Mouse (Mus musculus) lung, embryonic 14.5 days (tissue): ENCODE data around the gene Gatd1. TPM values are rescaled to one million over a fixed set of nuclear protein-coding genes. Genes with fewer than 3 reads are reported as not detected.

Source experiments
- ATAC-seq: fragments of 200-750 bp; cut with Nextera tagmentation; 2 replicates; pipeline ENCODE4 v1.8.0; 2017; ENCODE audit warnings: mild to moderate bottlenecking, moderate TSS enrichment, moderate library complexity; ENCODE audit not compliant: insufficient read depth
- DNase-seq: peaks from one replicate; pipeline ENCODE4 v3.0.0-alpha.2; 2015
- H3K27ac ChIP-seq: fragments of 300-500 bp; sonication (generic); 2 replicates; pipeline ENCODE4 v1.5.1; 2014; ENCODE audit warnings: low read depth, mild to moderate bottlenecking, moderate library complexity
- H3K27me3 ChIP-seq: fragments of 300-500 bp; sonication (generic); 2 replicates; pipeline ENCODE4 v1.6.1; 2014; ENCODE audit warnings: low read length, control low read depth; ENCODE audit not compliant: insufficient read depth
- H3K36me3 ChIP-seq: fragments of 300-500 bp; sonication (generic); 2 replicates; pipeline ENCODE4 v1.6.1; 2014; ENCODE audit warnings: control low read depth; ENCODE audit not compliant: insufficient read depth
- H3K4me1 ChIP-seq: fragments of 300-500 bp; sonication (generic); 2 replicates; pipeline ENCODE4 v1.6.1; 2014; ENCODE audit warnings: antibody characterized with exemption, control low read depth; ENCODE audit not compliant: insufficient read depth
- H3K4me2 ChIP-seq: fragments of 300-500 bp; sonication (generic); 2 replicates; pipeline ENCODE4 v1.6.1; 2014; ENCODE audit warnings: mild to moderate bottlenecking
- H3K4me3 ChIP-seq: fragments of 300-500 bp; sonication (generic); 2 replicates; pipeline ENCODE4 v1.5.1; 2014; ENCODE audit warnings: low read depth, low read length
- H3K9ac ChIP-seq: fragments of 300-500 bp; sonication (generic); 2 replicates; pipeline ENCODE4 v1.6.1; 2014
- H3K9me3 ChIP-seq: fragments of 300-500 bp; sonication (generic); 2 replicates; pipeline ENCODE4 v1.6.1; 2016; ENCODE audit warnings: low read depth, low read length, control low read depth
- CTCF ChIP-seq: IDR thresholded peaks from 2 replicates; pipeline ENCODE4 v1.5.1; 2016; ENCODE audit warnings: antibody characterized with exemption, low read depth
- WGBS: fragments of 180-500 bp; shearing (Covaris S2); extraction: QIAGEN DNeasy Blood & Tissue Kit; methylation state at CpG from one replicate; pipeline ENCODE4 v1.1.7; 2014; 5-methylcytosine and 5-hydroxymethylcytosine counted together
- polyA plus RNA-seq: library from polyadenylated mRNA; unstranded; fragments of >200 nt; fragmentation: Nextera tagmentation; extraction: Ambion mirVana; gene quantifications from 2 replicates; pipeline ENCODE4 v1.2.1, GENCODE M21; 2014

Gene Gatd1
- polyA plus RNA-seq, 1 experiment from 2014 or later, result 48.5 TPM

DNA sequence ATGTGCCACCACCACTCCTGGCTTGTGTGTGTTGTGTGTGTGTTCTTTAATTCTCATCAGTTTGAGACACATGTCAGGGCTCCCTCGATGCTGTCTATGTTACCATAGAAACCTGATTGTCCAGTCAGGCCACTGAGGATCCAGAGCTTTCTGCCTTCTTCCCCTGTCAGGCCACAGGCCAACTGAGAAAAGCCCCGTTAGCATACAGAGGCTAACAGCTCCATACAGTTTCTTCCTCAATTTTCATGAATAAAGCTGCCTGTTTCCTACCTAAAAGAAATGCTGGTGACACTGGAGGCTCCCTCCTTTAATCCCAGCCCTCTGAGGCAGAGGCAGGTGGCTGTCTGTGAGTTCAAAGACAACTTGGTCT, 22.6 kb upstream of the Gatd1 start:
- H3K9me3 ChIP-seq, result no peaks in the 10 kb centered on the region
- peak overlapping the region; percentile 96 for H3K4me2 ChIP-seq
- ATAC-seq (no peak), DNase-seq (no peak)
- no peaks in the 10 kb centered on the region for H3K27me3 ChIP-seq
- peak overlapping the region; percentile 76; the same call in 1 of the 2 replicates for H3K9ac ChIP-seq
- H3K4me1 ChIP-seq, result peaks cover 20% of the 10 kb centered on the region; the same call in 1 of the 2 replicates
- H3K27ac ChIP-seq, result no peak overlapping the region
- WGBS, result 38% methylated on average over 2 of the region's 2 CpGs
- peak overlapping the region; percentile 70 for H3K4me3 ChIP-seq
- H3K36me3 ChIP-seq, result peaks cover 50% of the 10 kb centered on the region
- TF ChIP-seq CTCF, result no peak

DNA sequence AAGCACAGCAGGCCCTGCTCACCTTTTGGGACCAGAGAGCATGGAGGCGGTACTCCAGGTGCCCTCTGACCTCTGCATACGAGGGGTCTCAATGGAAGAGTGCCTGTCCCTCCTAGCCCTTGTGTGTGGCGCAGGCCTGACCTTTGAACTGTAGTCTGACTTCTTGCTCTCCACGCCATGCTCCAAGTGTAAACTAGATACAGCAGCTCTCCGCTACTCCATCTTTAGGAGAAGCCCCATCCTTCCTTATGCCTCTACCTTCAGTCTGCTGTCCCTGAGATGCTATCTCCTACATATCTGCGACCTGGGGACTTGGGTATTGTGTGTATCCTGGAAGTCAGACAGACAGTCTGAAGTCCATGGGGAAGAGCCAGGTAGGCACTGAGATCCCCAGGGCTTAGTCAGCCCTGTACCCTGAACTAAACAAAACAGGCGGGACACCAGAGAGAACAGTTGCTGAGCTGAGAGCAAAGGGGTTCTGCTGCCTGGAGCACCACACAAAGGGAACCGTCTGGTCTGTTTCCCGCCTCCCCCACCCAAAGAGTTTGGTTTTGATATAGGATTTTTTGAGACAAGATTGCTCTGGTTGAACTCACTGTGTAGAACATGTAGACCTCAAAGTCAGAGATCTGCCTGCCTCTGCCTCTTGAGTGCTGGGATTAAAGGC, 22.1 kb upstream of the Gatd1 start:
- peaks cover 55% of the 10 kb centered on the region for H3K36me3 ChIP-seq
- no peaks in the 10 kb centered on the region for H3K27me3 ChIP-seq
- H3K27ac ChIP-seq, result no peak overlapping the region
- ATAC-seq, result no peak
- no peak overlapping the region for H3K9ac ChIP-seq
- no peaks in the 10 kb centered on the region for H3K9me3 ChIP-seq
- DNase-seq, result no peak
- peaks cover 20% of the 10 kb centered on the region; the same call in 1 of the 2 replicates for H3K4me1 ChIP-seq
- H3K4me3 ChIP-seq, result peak overlapping the region; percentile 70; the same call in 1 of the 2 replicates
- 79% methylated on average over 9 of the region's 9 CpGs for WGBS
- H3K4me2 ChIP-seq, result peak overlapping the region; percentile 96
- TF ChIP-seq CTCF, result no peak

DNA sequence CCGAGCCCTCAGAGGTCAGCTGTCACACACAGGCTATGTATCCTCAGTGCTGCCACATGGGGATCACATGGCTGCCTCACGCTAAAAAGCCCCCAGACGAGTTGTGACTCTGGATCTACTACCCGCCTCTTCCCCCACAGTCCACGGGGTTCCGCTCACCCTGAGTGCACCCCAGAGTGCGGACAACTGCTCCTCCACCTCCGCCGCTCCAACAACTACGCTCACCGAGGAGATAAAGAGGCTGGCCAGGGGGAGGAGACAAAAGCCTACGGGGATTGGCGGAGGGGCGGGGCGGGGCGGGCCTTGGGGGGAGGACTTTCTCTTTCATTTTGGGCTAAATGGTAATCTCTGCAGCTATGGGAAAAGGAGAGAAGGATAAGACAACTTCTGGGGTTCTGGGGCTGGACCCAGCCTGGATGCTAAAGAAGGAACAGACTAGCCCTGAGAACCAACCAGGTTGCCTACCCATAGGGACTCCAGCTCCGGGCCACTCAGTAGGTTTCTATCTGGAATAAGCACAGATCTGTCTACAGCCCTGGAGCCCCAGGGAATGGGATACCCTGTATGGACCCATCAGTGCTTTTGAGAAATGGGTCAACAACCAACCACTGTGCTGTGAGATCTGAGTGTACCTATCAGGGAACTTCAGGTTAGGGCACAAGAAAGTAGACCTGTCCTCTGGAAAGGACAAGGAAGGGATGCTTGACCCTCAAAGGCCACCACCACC, 21.4 kb upstream of the Gatd1 start:
- H3K9ac ChIP-seq, result peak overlapping the region; percentile 51
- peaks cover 20% of the 10 kb centered on the region; the same call in 1 of the 2 replicates for H3K4me1 ChIP-seq
- H3K9me3 ChIP-seq, result no peaks in the 10 kb centered on the region
- H3K27ac ChIP-seq, result no peak overlapping the region
- no peaks in the 10 kb centered on the region for H3K27me3 ChIP-seq
- H3K36me3 ChIP-seq, result peaks cover 56% of the 10 kb centered on the region
- no peak for TF ChIP-seq CTCF
- ATAC-seq (peak; percentile 26), DNase-seq (peak; percentile 73)
- peak overlapping the region; percentile 70 for H3K4me2 ChIP-seq
- H3K4me3 ChIP-seq, result peak overlapping the region; percentile 37
- WGBS, result 4% methylated on average over 17 of the region's 17 CpGs

DNA sequence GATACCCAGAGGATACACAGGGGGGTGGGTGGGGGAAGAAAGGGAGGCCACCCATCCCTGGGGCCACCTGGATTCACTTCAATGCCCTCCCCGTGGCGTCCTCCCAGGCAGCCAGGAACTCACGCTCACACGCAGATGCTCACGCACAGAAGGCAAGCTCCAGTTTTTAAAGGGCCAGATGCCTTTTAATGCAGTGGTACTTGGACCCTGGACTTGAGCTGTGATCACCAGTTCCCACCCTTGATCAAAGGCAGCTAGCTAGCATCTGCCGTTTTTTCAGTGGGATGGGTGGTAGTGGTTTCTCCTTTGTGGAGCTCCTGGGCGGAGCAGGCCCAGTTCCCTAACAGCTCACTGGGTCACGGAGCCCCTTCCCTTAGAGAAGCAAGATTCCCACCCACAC, 20.5 kb upstream of the Gatd1 start:
- H3K4me1 ChIP-seq, result peaks cover 20% of the 10 kb centered on the region; the same call in 1 of the 2 replicates
- H3K9ac ChIP-seq, result peak overlapping the region; percentile 51
- H3K27ac ChIP-seq, result no peak overlapping the region; the same call in 1 of the 2 replicates
- TF ChIP-seq CTCF, result no peak
- 13% methylated on average over 8 of the region's 8 CpGs for WGBS
- peak; percentile 72 for DNase-seq
- peaks cover 50% of the 10 kb centered on the region for H3K36me3 ChIP-seq
- no peak for ATAC-seq
- peak overlapping the region; percentile 37 for H3K4me3 ChIP-seq
- no peaks in the 10 kb centered on the region for H3K27me3 ChIP-seq
- no peaks in the 10 kb centered on the region for H3K9me3 ChIP-seq
- peak overlapping the region; percentile 70 for H3K4me2 ChIP-seq

DNA sequence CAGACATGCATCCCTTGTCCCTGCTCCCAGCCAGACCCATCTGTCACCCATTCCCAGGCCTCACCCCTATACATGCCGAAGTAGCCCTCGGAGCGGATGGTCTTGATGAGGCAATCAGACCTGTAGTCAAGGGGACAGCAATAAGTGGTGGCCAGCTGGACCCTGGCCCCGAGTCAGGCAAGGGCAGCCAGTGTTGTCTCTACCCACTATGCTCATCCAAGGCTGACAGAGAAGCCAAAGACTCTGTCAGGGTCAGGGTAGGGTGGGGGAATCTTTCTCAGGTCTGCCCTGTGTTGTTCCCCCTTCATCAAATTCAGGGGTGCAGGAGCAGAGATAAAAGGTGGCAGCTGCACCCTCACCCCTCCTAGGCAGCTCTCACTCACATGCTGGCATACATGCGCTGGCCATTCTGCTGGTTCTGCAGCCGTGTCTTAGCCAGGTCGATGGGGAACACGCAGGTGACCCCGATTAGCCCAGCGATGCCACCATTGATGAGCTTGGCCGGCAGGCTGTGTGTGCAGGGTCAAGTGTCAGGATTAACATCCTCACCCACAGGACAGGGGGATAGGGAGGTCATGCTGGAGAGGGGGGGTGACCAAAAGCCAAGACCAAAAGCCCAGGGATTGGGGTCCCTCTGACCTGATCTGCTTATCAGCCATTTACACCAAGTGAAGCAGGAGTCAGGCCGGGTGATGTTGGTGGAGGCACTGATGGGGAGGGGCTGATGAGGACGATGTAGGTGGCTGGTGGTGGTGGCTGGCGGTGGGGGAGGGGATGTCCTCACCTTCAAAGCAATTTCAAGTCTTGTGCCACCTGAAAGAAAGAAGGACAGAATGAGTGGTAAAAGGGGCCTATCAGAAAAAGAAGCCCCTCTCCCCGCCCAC, 19.8 kb upstream of the Gatd1 start:
- peak overlapping the region; percentile 70 for H3K4me2 ChIP-seq
- H3K9ac ChIP-seq, result peak overlapping the region; percentile 51
- peak overlapping the region; percentile 37 for H3K4me3 ChIP-seq
- H3K36me3 ChIP-seq, result peaks cover 42% of the 10 kb centered on the region
- no peak for TF ChIP-seq CTCF
- DNase-seq (no peak), ATAC-seq (no peak)
- H3K27me3 ChIP-seq, result no peaks in the 10 kb centered on the region
- H3K27ac ChIP-seq, result no peak overlapping the region
- H3K4me1 ChIP-seq, result peaks cover 20% of the 10 kb centered on the region; the same call in 1 of the 2 replicates
- WGBS, result 66% methylated on average over 15 of the region's 15 CpGs
- no peaks in the 10 kb centered on the region for H3K9me3 ChIP-seq

DNA sequence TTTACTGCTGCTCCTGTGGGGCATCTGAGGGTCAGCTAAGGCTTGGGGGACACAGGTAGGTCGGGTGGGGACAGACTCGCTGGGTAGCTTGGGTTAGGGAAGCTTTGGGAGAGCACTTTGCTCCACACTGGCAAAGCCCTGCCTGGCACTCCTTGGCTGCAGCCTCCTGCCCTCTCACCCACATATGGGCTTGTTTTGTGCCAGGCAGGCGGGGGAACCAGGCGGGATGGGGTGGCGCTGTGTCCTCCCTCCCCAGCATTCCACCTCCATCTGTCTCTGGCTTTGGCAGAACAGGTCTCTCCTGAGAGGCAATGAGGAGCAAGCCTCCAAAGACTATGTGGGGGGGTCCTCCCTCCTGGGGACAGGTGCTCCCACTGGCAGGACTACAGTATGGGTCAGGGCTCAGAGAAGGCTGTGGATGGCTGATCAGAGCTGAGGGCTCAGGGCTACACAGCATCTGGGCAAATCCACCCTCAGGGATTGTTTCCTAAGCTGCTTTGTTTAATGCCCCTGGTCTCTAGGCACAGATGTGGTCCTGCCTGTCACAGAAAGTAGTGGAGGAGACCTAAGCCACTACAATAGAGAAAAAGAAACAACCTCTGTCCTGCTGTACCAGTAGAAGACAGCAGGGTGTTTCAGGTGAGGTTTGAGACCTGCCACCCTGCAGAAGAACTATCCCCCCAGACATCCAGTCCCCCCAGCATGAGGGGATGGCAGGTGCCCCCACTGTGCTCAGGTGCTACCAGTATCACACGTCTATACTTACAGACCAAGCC, 19.0 kb upstream of the Gatd1 start:
- Histone ChIP-seq H3K27ac (no peak overlapping the region), H3K9ac (no peak overlapping the region), H3K4me3 (no peak overlapping the region), H3K27me3 (no peaks in the 10 kb centered on the region), H3K4me2 (no peak overlapping the region), H3K9me3 (no peaks in the 10 kb centered on the region), H3K4me1 (peaks cover 20% of the 10 kb centered on the region; the same call in 1 of the 2 replicates), H3K36me3 (peaks cover 35% of the 10 kb centered on the region)
- 91% methylated on average over 6 of the region's 6 CpGs for WGBS
- no peak for ATAC-seq
- TF ChIP-seq CTCF, result no peak
- DNase-seq, result no peak
